Mouse (Mus musculus) ES-CJ7 (cell line): ENCODE data around the gene Siae.
A peak's percentile ranks its signal among the peaks of the same experiment; 100 is the strongest.

Experiments used
- DNase-seq: peaks from one replicate; pipeline ENCODE4 v3.0.0; 2011; ENCODE audit warnings: low read depth, low spot score

Gene Siae

GRCm38 (mm10) chr9:37569231-37569835 is 13.8 kb downstream of the Siae start:
- DNase-seq, result no peak

GRCm38 (mm10) chr9:37572204-37572876 is 16.8 kb downstream of the Siae start:
- DNase-seq, result no peak

GRCm38 (mm10) chr9:37576436-37576930 is 21.0 kb downstream of the Siae start:
- no peak for DNase-seq

- DNase-seq, result no peak
Observed at GRCm38 (mm10) chr9:37583594-37583993, 28.1 kb downstream of the Siae start.

- DNase-seq, result no peak
Observed at GRCm38 (mm10) chr9:37586718-37587117, 31.2 kb downstream of the Siae start.

- no peak for DNase-seq
Observed at GRCm38 (mm10) chr9:37590381-37590780, 34.9 kb downstream of the Siae start.

- DNase-seq, result no peak
Observed at GRCm38 (mm10) chr9:37592025-37592424, 36.5 kb downstream of the Siae start.

GRCm38 (mm10) chr9:37592633-37593032 is 37.1 kb downstream of the Siae start:
- DNase-seq, result no peak

GRCm38 (mm10) chr9:37593690-37594089 is 38.2 kb downstream of the Siae start:
- DNase-seq, result no peak

GRCm38 (mm10) chr9:37595570-37595969 is 40.1 kb downstream of the Siae start:
- DNase-seq, result no peak

- no peak for DNase-seq
Observed at GRCm38 (mm10) chr9:37598637-37599036, 43.1 kb downstream of the Siae start.

- no peak for DNase-seq
Observed at GRCm38 (mm10) chr9:37600538-37601205, 45.2 kb downstream of the Siae start.

GRCm38 (mm10) chr9:37605089-37605488 is 49.6 kb downstream of the Siae start:
- DNase-seq, result no peak

GRCm38 (mm10) chr9:37609558-37609957 is 54.1 kb downstream of the Siae start:
- no peak for DNase-seq

- DNase-seq, result peak; percentile 96
Observed at GRCm38 (mm10) chr9:37613182-37613910, 57.8 kb downstream of the Siae start, which contains the start of gene Spa17. Gene Spa17, minus strand, starts transcription at chr9:37613722.

GRCm38 (mm10) chr9:37613911-37614280 is 58.4 kb downstream of the Siae start:
- no peak for DNase-seq

- no peak for DNase-seq
Observed at GRCm38 (mm10) chr9:37614316-37614715, 58.8 kb downstream of the Siae start.

- no peak for DNase-seq
Observed at GRCm38 (mm10) chr9:37615220-37615619, 59.7 kb downstream of the Siae start.

GRCm38 (mm10) chr9:37616770-37617169 is 61.3 kb downstream of the Siae start:
- DNase-seq, result peak; percentile 51

- DNase-seq, result no peak
Observed at GRCm38 (mm10) chr9:37621290-37621689, 65.8 kb downstream of the Siae start.

- no peak for DNase-seq
Observed at GRCm38 (mm10) chr9:37623981-37624380, 68.5 kb downstream of the Siae start.

GRCm38 (mm10) chr9:37624502-37624901 is 69.0 kb downstream of the Siae start:
- no peak for DNase-seq
